Mouse (Mus musculus) embryonic stem cell, embryonic (primary cell): ENCODE data around the gene Padi4.

Source experiments
- CTCF ChIA-PET, 4 experiments: fragments of 300-600 bp in 2 of 4; fragments of 350-600 bp in 2 of 4; sonication (Branson Sonifier 250); formaldehyde crosslinking; loops; one replicate each; lab custom pipeline; 2022; ENCODE audit warnings: inconsistent platforms in 2 of 4; lab: Charles Lee
- POLR2A ChIA-PET, 4 experiments: fragments of 300-600 bp in 2 of 4; fragments of 350-600 bp in 2 of 4; sonication (Branson Sonifier 250); formaldehyde crosslinking; loops; one replicate each; lab custom pipeline; 2022; ENCODE audit warnings: antibody characterized with exemption in 4 of 4, inconsistent platforms in 1 of 4; lab: Charles Lee

Gene Padi4

DNA sequence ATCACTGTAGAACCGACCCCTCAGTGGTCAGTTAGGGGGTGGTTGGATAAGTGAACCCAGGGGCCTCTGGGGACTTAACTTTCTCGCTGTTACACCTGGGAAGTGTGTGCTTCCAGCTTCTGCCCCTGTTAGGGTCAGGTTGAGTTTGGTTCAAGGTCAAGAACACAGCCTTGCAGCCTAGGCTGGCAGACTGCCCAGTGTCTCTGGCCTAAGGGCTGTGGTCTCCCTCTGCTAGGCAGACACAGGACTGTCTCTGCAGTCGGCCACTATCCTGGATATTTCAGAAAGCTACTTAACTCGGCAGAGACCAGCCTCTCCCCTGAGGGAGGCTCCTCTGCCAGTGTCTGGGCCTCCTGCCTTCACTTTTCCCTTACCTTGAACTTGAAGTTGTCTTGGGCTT, 69.9 kb downstream of the Padi4 start:
- CTCF ChIA-PET = interaction anchor here in 3 of 4 experiments (0.5 to 2.6 kb wide), 9 partner anchors 9 to 298 kb away, joined by 3 to 12 read pairs (median 5); no protein-coding TSS in a partner anchor
- POLR2A ChIA-PET = interaction anchor here (0.6 to 16.0 kb wide), 43 partner anchors 8 to 1304 kb away, joined by 3 to 362 read pairs (median 5); partner anchors contain the start of gene Klhdc7a (in 1 of the 4)

- ChIA-PET CTCF (interaction anchor here in 3 of 4 experiments (0.5 to 2.6 kb wide), 13 partner anchors 9 to 361 kb away, joined by 3 to 12 read pairs (median 4); no protein-coding TSS in a partner anchor), POLR2A (interaction anchor here (0.5 to 16.0 kb wide), 55 partner anchors 8 to 1305 kb away, joined by 3 to 362 read pairs (median 5); partner anchors contain the start of genes Klhdc7a (in 1 of the 4) and Necap2 (in 1 of the 4))
Observed at GRCm38 (mm10) chr4:140703636-140704035, 70.4 kb downstream of the Padi4 start.

DNA sequence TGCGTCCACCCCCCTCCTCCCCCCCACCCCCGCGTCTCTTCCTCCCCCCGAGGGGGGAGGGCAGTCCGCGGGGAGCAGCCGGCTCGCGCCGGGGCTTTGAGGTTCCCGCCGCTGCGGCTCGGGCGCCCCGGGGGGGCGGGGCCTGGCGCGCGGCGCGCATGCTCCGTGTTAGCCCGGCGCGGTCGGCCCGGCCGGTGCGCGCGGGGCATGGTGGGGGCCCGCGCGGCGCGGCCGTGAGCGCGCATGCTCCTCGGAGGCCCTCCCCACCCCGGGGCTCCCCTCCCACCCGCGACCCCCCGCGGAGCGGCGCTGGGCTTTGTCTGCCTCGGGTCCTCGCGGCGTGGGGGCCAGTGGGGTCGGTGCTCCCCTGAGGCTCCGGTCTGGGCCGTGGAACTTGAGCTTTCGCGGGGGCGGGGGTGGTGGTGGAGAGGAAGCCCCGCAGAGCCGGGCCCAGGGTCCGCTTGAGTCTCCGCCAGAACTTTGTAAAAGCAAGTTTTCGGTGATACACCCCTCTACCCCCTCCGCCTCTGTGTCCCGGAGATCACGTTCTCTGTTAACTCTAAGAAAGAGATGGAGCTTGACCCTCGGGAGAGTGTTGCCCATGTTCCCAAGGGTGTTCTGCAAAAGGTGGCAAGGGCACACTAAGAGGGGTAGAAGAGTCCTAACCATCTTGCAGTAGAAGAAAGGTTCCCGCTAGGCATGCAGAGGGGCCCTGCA, 71.3 kb downstream of the Padi4 start:
- CTCF ChIA-PET = interaction anchor here in 3 of 4 experiments (0.5 to 2.6 kb wide), 14 partner anchors 9 to 362 kb away, joined by 3 to 12 read pairs (median 4); no protein-coding TSS in a partner anchor
- POLR2A ChIA-PET = interaction anchor here (0.6 to 16.0 kb wide), 46 partner anchors 8 to 737 kb away, joined by 3 to 362 read pairs (median 5); partner anchors contain the start of gene Necap2 (in 1 of the 4)

- ChIA-PET POLR2A (interaction anchor here in 3 of 4 experiments (0.6 to 16.0 kb wide), 44 partner anchors 7 to 1092 kb away, joined by 3 to 362 read pairs (median 6); partner anchors contain the start of genes Arhgef10l (in 1 of the 3) and Casp9 (in 1 of the 3)), CTCF (interaction anchor here (0.6 to 1.4 kb wide), 8 partner anchors 13 to 1584 kb away, joined by 3 to 10 read pairs (median 4); no protein-coding TSS in a partner anchor)
Observed at GRCm38 (mm10) chr4:140701716-140702561, 72.1 kb downstream of the Padi4 start.

GRCm38 (mm10) chr4:140701049-140701715, 72.9 kb downstream of the Padi4 start:
- CTCF ChIA-PET = interaction anchor here (0.6 to 1.4 kb wide), 5 partner anchors 11 to 1585 kb away, joined by 3 to 8 read pairs (median 3); no protein-coding TSS in a partner anchor
- POLR2A ChIA-PET = interaction anchor here in 3 of 4 experiments (0.6 to 4.8 kb wide), 40 partner anchors 8 to 1092 kb away, joined by 3 to 71 read pairs (median 4); partner anchors contain the start of genes Arhgef10l (in 1 of the 3), Casp9 (in 1 of the 3) and Padi6 (in 1 of the 3)

GRCm38 (mm10) chr4:140700269-140701018, 73.6 kb downstream of the Padi4 start, which contains the start of gene Rcc2:
TSS of gene Rcc2 (plus strand) at chr4:140700541.
- ChIA-PET CTCF (interaction anchor here in 3 of 4 experiments (0.6 to 1.4 kb wide), 7 partner anchors 10 to 125 kb away, joined by 3 to 7 read pairs (median 3); no protein-coding TSS in a partner anchor), POLR2A (interaction anchor here (0.6 to 4.8 kb wide), 54 partner anchors 8 to 1370 kb away, joined by 3 to 71 read pairs (median 4); partner anchors contain the start of genes Necap2 (in 1 of the 4) and Padi6 (in 1 of the 4))

DNA sequence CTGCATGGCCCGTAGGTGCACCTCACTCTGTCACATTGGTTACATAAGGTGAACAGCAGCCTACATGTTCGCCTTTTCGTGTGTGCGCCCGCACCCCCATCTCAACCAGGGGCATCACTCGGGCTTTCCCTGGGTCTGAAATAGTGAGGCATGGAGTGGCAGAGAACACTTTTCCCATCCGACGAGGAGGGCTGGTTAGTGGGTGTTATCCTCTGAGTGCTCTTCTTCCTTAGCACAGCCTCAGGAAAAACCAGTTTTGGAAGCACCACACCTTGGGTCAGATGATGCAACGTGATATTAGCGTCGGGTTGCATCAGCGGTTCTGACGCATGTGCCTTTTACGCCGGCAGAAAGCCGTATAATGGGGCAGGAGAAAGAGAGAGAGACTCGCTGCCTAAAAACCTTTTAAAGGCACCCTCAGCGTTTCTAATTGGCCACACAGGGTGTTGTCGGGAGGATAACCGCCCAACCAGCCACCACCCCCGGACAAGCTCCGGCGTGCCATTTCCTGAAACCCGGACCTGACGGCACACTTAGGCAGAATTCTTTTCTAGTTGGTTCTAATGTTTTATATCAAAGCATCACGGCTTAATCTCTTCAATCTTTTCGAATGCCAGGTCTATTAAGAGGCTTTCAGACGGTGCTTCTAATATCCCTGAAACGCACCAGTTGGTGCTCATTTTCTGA, 74.5 kb downstream of the Padi4 start:
- ChIA-PET CTCF (interaction anchor here in 3 of 4 experiments (0.6 to 1.3 kb wide), 5 partner anchors 10 to 125 kb away, joined by 3 to 7 read pairs (median 4); no protein-coding TSS in a partner anchor), POLR2A (interaction anchor here (0.6 to 4.8 kb wide), 46 partner anchors 8 to 1371 kb away, joined by 3 to 71 read pairs (median 4); partner anchors contain the start of gene Necap2 (in 1 of the 4))
